Mouse (Mus musculus): ENCODE results near the gene Arhgap27.

DNA sequence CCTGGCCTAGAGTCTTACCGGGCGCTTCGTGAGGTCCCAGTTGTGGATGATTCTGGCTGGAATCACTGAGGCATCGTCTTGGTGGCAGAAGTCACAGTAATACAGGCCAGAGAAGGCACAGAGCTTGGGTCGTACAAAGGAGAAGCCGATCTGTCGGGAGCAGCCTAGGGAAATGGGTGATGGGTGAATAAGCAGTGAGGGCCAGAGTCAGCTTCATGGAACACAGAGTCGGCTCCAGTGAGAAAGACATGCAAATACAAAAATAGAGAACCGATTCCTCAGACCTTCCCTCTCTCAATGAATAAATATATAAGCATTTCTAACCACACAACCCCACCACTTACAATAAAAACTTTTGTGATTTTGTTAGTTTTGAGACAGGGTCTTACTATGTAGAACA is 10.4 kb upstream of the Arhgap27 start:
- TF ChIP-seq CTCF (IDR thresholded peaks at IDR 0.05; ENCODE audit: borderline replicate concordance, insufficient read depth, low read depth, low read length) (no peak), POLR2A (IDR thresholded peaks at IDR 0.05; ENCODE audit: borderline replicate concordance, insufficient read depth, low read length) (no peak)

All from cerebellum, adult 2 months (tissue).